Mouse (Mus musculus) hindbrain, embryonic 10.5 days (tissue): ENCODE data around the gene Gm10424. TPM values are rescaled to one million over a fixed set of nuclear protein-coding genes. Genes with fewer than 3 reads are reported as not detected.
"Not testable (repeated sequence)": the region's sequence is repeated elsewhere in the genome, so short reads cannot be mapped to it uniquely, and the experiment has no call there.

Experiments used
- DNase-seq: peaks from one replicate; pipeline ENCODE4 v3.0.0-alpha.2; 2017; ENCODE audit warnings: low spot score
- H3K27ac ChIP-seq: fragments of 300-500 bp; sonication (generic); 2 replicates; pipeline ENCODE4 v1.5.1; 2016; ENCODE audit warnings: mild to moderate bottlenecking, moderate library complexity
- H3K27me3 ChIP-seq: fragments of 300-500 bp; sonication (generic); 2 replicates; pipeline ENCODE4 v1.6.1; 2016; ENCODE audit warnings: mild to moderate bottlenecking; ENCODE audit not compliant: poor library complexity, insufficient read depth, severe bottlenecking
- H3K36me3 ChIP-seq: fragments of 300-500 bp; sonication (generic); 2 replicates; pipeline ENCODE4 v1.6.1; 2016; ENCODE audit warnings: mild to moderate bottlenecking, moderate library complexity
- H3K4me1 ChIP-seq: fragments of 300-500 bp; sonication (generic); replicated peaks from 2 replicates; pipeline ENCODE4 v1.6.1; 2016; ENCODE audit warnings: mild to moderate bottlenecking
- H3K4me3 ChIP-seq: fragments of 300-500 bp; sonication (generic); 2 replicates; pipeline ENCODE4 v1.5.1; 2016; ENCODE audit warnings: mild to moderate bottlenecking, moderate library complexity
- H3K9me3 ChIP-seq: fragments of 300-500 bp; sonication (generic); 2 replicates; pipeline ENCODE4 v1.6.1; 2016; ENCODE audit warnings: mild to moderate bottlenecking, moderate library complexity
- WGBS: fragments of 180-500 bp; shearing (Covaris S2); methylation state at CpG from one replicate; pipeline ENCODE4 v1.1.7; 2016; 5-methylcytosine and 5-hydroxymethylcytosine counted together
- polyA plus RNA-seq: library from polyadenylated mRNA; unstranded; fragments of >200 nt; fragmentation: Nextera tagmentation; extraction: Ambion mirVana; gene quantifications from 2 replicates; pipeline ENCODE4 v1.2.1, GENCODE M21; 2016

The Gm10424 gene
- not detected in 2 replicates for polyA plus RNA-seq

- WGBS = no CpG with 5 or more reads among the region's 1 CpGs
Measured at GRCm38 (mm10) chr5:95272668-95273067, at the start of gene Gm10424. TSS of gene Gm10424 (minus strand) at chr5:95272768.

GRCm38 (mm10) chr5:95305611-95306010 lies 33.0 kb upstream of the Gm10424 start, which contains the start of gene Gm3259:
TSS of gene Gm3259 (plus strand) at chr5:95305911.
- H3K27ac ChIP-seq, DNase-seq, H3K4me3 ChIP-seq, H3K9me3 ChIP-seq, H3K27me3 ChIP-seq, H3K4me1 ChIP-seq, H3K36me3 ChIP-seq: not testable (repeated sequence)
- WGBS = 60% methylated on average over 2 of the region's 2 CpGs

More at GRCm38 (mm10) chr5:95272668-95273067, at the start of gene Gm10424:
- not testable (repeated sequence) for H3K36me3 ChIP-seq, H3K27me3 ChIP-seq, H3K9me3 ChIP-seq, DNase-seq, H3K27ac ChIP-seq, H3K4me1 ChIP-seq, H3K4me3 ChIP-seq

Other genes starting within 250 kb of the Gm10424 start
- gene Gm7942, start 165.8 kb downstream of the Gm10424 start, polyA plus RNA-seq = not detected in 2 replicates
- gene Gm16513, start 90.1 kb downstream of the Gm10424 start, polyA plus RNA-seq = not detected in 2 replicates
- gene Gm3259, start 33.1 kb upstream of the Gm10424 start, polyA plus RNA-seq = not detected in 2 replicates
- not detected in 2 replicates for gene D5Ertd577e, start 184.0 kb upstream of the Gm10424 start, polyA plus RNA-seq
- gene Gm3286, start 238.0 kb upstream of the Gm10424 start, polyA plus RNA-seq = not detected in 2 replicates